Mouse (Mus musculus): ENCODE measurements at regions not wholly inside any gene's neighbourhood (a gene's known extent, or its start where the extent isn't known, plus 50 kb on each side); places are given as distances from the start of the nearest gene placed in this dataset.
"Not testable (repeated sequence)": the region's sequence is repeated elsewhere in the genome, so short reads cannot be mapped to it uniquely, and the experiment has no call there.

DNA sequence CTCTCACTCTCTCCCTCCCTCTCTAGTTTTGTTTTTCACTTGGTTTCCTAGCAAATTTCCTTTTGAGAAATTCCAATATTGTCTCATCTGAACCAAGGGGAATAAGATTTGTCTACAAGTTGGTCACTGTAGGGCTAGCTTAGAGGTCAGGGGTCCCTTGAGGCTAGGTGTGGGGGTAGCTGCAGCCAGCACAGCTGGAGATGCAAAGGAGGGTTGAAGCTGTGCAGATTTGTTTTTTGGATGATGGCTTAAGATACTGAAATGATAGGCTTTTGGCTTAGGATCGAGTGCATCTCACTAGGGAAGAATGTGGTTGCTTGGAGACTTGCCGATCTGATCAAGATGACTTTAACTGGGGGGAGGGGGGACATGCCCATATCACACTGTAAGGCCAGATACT lies 88.3 kb upstream of the Tmem28 start:
- no peak for DNase-seq

DNA sequence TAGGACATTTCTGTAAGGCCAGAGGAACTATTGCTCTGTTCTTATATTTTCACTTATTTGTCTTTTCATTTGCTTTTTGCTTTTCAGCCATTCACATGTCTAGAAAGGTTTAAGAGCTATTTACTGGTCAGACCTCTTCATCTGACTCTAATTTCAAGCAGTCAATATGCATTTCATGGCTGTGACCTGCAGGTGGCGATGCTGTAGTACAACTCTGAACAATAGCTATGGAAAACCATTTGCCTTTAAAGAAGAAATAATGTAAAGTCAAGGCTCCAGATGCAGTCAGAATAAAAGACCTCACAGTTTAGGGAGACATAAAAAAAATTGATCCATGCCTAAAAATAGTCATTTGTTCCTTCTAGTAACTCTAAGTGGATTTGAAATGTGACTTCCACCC lies 95.7 kb upstream of the Tmem28 start:
- peak; percentile 12 for DNase-seq

DNA sequence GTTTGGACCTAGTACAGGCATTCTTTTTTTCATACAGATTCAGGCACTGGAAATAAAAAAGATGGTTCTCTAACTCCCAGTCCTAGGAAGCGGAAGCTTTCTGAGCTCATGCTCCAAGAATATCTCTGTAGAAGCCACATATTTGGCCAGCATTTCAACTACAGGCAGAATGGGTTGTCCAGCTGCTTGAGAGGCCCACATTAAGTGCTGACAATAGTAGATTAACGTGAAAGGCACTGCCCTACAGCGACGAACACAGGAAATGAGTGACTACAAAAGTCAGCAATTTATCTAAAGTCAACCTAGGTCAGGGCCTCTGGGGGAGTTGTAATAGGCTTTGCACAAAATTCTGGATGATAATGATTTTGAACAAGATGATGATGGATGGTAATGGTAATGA lies 125.5 kb upstream of the Tmem28 start:
- no peak for DNase-seq

GRCm38 (mm10) chrX:99690971-99691370 lies 129.8 kb upstream of the Tmem28 start:
- peak; percentile 4 for DNase-seq

- no peak for DNase-seq
These were observed 131.1 kb upstream of the Tmem28 start for GRCm38 (mm10) chrX:99689761-99690160.

DNA sequence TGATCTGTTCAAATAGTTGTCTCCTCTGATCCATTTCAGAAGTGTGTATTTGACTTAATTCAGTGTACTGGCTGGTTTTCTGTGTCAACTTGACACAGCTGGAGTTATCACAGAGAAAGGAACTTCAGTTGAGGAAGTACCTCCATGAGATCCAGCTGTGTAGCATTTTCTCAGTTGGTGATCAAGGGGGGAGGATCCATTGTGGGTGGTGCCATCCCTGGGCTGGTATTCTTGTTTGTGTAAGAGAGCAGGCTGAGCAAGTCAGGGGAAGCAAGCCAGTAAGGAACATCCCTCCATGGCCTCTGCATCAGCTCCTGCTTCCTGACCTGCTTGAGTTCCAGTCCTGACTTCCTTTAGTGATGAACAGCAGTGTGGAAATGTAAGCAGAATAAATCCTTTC lies 138.3 kb upstream of the Tmem28 start:
- DNase-seq: not testable (repeated sequence)

- no peak for DNase-seq
These were observed 153.2 kb upstream of the Tmem28 start for GRCm38 (mm10) chrX:99667596-99667995.

DNA sequence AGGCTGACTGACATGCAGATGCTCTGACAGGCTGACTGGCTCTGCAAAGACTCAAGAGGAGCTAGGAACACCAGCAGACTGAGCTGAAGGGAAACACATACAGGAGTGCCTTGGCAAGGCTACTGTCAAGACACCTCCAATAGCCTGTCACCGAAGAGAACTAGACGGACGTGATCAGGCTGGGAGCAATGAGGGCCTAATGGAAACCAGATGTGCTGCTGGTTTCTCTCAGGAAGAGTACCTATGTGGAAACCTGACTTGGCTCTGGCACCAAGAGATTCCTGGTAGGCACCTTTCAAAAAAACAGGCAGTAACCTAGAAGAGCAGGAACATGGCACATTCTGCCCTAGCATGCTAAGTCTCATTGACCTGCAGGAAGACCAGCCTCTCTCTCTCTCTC lies 158.3 kb upstream of the Tmem28 start:
- no peak for DNase-seq

DNA sequence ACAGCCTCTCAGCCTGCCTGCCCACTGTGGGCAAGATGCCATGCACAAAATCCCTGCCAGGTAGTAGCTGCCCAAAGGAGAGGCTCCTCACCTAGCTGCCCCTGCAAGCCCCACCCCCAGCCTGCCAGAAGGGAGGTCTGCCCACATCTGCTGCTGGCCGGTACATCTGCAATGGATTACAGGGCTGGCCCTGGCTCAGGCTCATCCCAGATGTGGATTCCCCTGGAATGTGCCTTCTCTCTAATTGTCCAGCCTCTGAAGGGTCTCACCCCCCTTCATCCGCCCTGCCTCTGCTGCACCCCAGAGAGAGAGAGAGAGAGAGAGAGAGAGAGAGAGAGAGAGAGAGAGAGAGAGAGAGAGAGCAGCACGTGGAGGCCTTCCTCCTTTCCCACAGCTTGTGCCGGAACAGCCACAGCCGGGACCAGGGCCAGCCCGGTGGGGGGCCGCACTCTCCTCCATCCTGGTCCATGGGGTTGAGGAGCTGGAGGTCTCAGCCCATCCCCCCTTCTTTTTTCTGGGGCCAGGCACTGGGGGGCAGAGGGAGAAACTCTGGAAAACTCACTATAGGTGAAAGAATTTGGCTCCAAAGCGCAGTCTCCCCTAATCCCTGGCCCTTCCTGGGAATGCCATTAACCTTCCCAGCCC lies 161.2 kb upstream of the Tmem28 start:
- no peak for DNase-seq

DNA sequence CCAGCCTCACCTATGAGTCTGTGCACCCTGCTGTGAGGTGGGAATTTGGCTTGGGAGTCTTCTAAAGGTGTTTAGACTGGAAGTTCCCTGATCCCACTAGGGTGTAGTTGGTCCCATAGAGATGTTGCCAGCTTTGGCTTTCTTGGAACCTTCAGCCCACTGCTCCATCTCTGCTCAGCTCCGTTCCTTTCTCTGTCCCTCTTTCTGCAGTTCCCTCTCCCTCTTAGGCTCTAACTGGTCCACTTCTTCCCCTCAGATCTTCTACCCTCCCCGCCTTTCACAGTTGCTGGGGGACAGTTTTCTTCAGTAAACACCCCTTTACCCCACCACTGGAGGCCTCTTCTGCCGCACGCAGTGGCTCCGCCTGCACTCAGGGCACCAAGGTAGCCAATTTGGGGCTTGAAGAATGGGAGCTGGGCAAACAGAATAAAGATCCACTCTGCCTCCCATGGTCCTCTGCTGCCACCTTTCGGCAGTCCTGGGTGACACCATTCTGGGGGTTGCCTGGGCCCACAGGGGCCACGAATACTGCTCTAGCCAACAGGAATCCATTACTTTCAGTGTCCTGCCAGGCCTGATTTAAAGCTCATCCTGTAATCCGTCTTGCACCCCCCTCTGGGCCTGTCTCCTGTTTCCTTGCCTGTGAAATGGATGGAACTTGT lies 162.9 kb upstream of the Tmem28 start:
- DNase-seq: peak; percentile 50

- no peak for DNase-seq
These were observed 163.8 kb upstream of the Tmem28 start for GRCm38 (mm10) chrX:99656988-99657387.

- DNase-seq: no peak
These were observed 161.2 kb upstream of the Pja1 start for GRCm38 (mm10) chrX:99632211-99632775.

- no peak for DNase-seq
These were observed 153.6 kb upstream of the Pja1 start for GRCm38 (mm10) chrX:99624515-99625179.

GRCm38 (mm10) chrX:99612130-99612759 lies 141.2 kb upstream of the Pja1 start:
- DNase-seq: no peak

DNA sequence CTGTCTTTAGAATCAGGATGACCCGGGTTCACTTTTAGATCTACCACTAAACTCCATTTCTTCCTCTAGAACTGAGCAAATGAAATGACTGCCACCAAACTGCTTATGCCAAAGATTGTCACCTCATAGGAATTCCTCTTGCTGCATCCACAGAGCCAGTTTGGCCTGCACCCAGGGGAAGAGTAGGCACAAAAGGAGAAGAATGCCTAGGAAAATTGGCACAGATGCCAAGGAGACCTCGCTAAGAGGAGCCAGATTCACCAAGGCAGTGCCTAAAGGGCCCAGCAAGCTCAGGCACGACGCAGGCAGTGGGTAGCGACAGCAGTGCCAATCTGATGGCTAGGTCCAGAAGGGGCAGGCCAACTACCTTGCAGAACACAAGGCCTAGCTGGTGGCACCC lies 139.0 kb upstream of the Pja1 start:
- no peak for DNase-seq

DNA sequence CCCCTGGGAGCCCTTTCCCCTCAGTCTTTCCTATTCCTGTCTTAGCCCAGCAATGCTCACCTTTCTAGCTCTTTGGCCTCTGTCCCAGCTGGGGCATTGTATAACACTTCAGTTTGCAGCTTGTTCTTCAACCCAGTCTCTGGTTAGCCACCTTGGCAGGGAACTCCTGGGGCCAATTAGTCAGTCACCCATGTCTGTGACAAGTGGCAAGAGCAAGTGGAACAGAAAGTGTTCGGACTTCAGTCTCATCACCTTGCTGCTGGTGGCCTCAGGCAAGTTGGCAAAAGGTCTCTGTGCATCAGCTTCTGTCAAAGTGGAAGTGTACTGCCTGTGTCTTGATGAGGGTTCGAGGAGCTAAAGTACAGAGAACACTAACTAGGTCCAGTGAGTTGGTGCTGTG lies 138.5 kb upstream of the Pja1 start:
- no peak for DNase-seq

GRCm38 (mm10) chrX:99608284-99608692 lies 137.2 kb upstream of the Pja1 start:
- DNase-seq: no peak

DNA sequence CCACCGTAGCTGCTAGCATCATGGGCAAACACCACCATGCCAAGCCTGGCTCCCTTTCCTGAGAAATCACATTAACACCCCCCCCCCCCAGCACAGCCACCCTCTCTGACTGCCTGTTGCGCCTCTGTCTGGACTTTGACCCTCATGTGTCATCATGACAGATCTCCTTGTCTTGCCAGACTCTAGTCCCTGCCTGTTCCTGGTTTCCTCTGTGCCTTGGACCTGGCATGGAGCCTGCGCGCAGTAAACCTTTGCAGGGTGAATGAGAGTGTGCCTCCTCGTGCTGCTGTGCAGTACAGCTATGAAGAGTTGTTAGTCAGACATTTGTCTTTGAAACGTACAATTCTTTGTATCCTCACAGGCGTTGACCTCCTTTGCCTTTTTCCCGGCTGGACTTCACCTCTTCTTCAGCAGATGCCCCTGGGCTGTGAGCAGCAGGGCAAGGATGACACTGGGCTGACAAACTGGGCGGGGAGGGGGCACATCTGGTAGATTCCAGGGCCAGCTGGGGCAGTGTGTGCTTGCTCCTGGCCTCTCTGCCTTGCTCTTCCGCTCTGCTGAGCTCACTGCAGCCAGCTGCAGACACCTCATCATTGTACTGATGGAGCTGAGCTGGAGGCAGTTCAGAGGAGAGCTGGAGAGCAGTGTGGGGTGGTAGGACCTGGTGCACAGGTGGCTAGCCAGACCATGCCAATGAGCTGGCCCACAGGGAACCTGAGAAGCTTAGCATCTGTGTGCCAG lies 134.2 kb upstream of the Pja1 start:
- DNase-seq: no peak

DNA sequence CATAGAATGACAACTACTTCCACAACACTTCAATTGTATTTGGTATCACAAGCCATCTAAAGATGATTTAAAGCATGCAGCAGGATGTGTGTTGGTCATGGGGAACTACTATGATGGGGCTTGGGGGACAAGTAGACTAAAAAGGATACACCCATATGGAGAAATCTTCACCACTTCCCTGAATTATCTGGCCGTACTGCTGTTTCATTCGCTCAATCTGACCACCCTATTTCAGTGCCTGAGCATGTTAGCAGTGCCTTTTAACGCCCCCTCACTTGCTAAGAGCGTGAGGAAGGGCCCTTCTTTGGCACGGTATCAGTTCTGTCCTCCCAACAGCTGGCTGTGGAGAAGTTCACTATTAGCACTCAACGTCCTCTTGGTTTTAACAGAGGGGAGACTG lies 132.6 kb upstream of the Pja1 start:
- DNase-seq: no peak

- DNase-seq: no peak
These were observed 131.3 kb upstream of the Pja1 start for GRCm38 (mm10) chrX:99602268-99602885.

DNA sequence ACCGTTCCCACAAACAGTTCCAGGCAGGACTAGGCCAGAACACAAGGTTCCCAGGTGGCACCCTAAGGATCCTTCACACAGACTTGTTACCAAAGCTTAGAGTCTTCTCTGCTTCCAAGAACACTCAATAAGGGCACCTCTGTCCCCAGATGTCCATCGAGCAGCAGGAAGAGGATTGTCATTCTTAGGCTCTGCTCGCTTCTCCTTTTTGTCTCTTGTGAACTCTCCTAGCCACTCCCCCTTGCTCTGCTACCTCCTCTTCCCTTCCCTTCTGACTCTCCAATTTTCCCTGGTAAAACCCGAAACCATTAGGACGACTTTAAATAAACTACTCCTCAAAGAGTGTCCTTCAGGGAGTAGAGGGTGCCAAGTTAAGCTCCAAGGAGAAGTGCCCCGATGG lies 124.4 kb upstream of the Pja1 start:
- no peak for DNase-seq

- DNase-seq: no peak
These were observed 122.9 kb upstream of the Pja1 start for GRCm38 (mm10) chrX:99593872-99594487.

All from right cerebral cortex, postnatal 25 days (tissue).